Mouse (Mus musculus) CD8-positive naive resting alpha-beta T cell, adult 57 days (primary cell): ENCODE results near the gene Stk24. TPM values are rescaled to one million over a fixed set of nuclear protein-coding genes. Genes with fewer than 3 reads are reported as not detected.

Source experiments
- total RNA-seq: library from RNA; stranded (reverse); gene quantifications from one replicate; pipeline ENCODE4 v1.2.4, GENCODE M21; 2023

Stk24 gene
- total RNA-seq, result 201 TPM

GRCm38 (mm10) chr14:121379827-121380145, at the start of gene Stk24:
Gene Stk24 (minus strand): TSS chr14:121380011.

Other genes starting within 250 kb of the Stk24 start
- gene Slc15a1, start 125.2 kb upstream of the Stk24 start, total RNA-seq, result not detected